Mouse (Mus musculus): ENCODE data around the gene Cdk7. TPM values are rescaled to one million over a fixed set of nuclear protein-coding genes. Genes with fewer than 3 reads are reported as not detected.
"Not testable (repeated sequence)": the region's sequence is repeated elsewhere in the genome, so short reads cannot be mapped to it uniquely, and the experiment has no call there.

Gene Cdk7
- total and polyA plus RNA-seq, 3 experiments, result 29.4 to 56.9 (median 47.8) TPM

GRCm38 (mm10) chr13:100730153-100730860 lies 432 bp downstream of the Cdk7 start:
- H3K27ac ChIP-seq (ENCODE audit: insufficient read depth, low read depth), result peak overlapping the region; percentile 3; the same call in 1 of the 2 replicates
- peak; percentile 25 for DNase-seq (ENCODE audit: extremely low read depth)
- H3K9me3 ChIP-seq (replicated peaks; ENCODE audit: low read length), result no peaks in the 10 kb centered on the region
- peaks cover 36% of the 10 kb centered on the region for H3K79me2 ChIP-seq (replicated peaks; ENCODE audit: control insufficient read depth, extremely low read depth, insufficient read depth, poor library complexity, severe bottlenecking)
- H3K4me3 ChIP-seq (replicated peaks in 1 of 3; ENCODE audit: low read depth in 2 of 3, low read length in 2 of 3, poor library complexity in 1 of 3), result peak overlapping the region; percentile 81 to 100 (median 82)
- H3K4me1 ChIP-seq (ENCODE audit: control insufficient read depth in 1 of 2, insufficient read depth in 2 of 2), result peaks cover 0 to 14% of the 10 kb centered on the region in 2 experiments; a peak in 2 of 4 replicates
- peak overlapping the region; percentile 93 for H3K4me2 ChIP-seq (ENCODE audit: insufficient read depth, low read depth, poor library complexity, severe bottlenecking)
- H3K9ac ChIP-seq (ENCODE audit: insufficient read depth, low read depth), result peak overlapping the region; percentile 95
- H3K27me3 ChIP-seq (replicated peaks), result no peaks in the 10 kb centered on the region
- dilution Hi-C loops (cut with MboI; ENCODE audit: extremely low pct_ligation_motif_present, extremely low pct_unique_long_range_greater_than_20kb, low sequenced_read_pairs) (no loop called here), in situ Hi-C loops (cut with MboI; ENCODE audit: low pct_ligation_motif_present, low pct_unique_long_range_greater_than_20kb, low sequenced_read_pairs) (no loop called here)
- H3K36me3 ChIP-seq (replicated peaks in 1 of 2; ENCODE audit: control insufficient read depth in 1 of 2, insufficient read depth in 1 of 2, low read length in 1 of 2), result peaks cover 11 to 30% of the 10 kb centered on the region in 2 experiments
- TF ChIP-seq NELFE (IDR thresholded peaks at IDR 0.05; ENCODE audit: low read depth, low read length) (no peak), UBTF (IDR thresholded peaks at IDR 0.05; ENCODE audit: low read depth, low read length) (no peak), POLR2AphosphoS2 (IDR thresholded peaks at IDR 0.05; ENCODE audit: low read depth, low read length) (no peak), ETS1 (conservative IDR thresholded peaks at IDR 0.05; ENCODE audit: low read depth, low read length) (no peak), TCF12 (IDR thresholded peaks at IDR 0.05; ENCODE audit: low read depth, low read length) (no peak), CHD2 (IDR thresholded peaks at IDR 0.05; ENCODE audit: low read length) (no peak), JUND (conservative IDR thresholded peaks at IDR 0.05; ENCODE audit: low read depth, low read length) (no peak), MEF2A (IDR thresholded peaks at IDR 0.05; ENCODE audit: borderline replicate concordance, low read depth, low read length) (no peak), TBP (conservative IDR thresholded peaks at IDR 0.05; ENCODE audit: low read depth, low read length) (no peak), RCOR1 (conservative IDR thresholded peaks at IDR 0.05; ENCODE audit: low read depth, low read length) (no peak), IRF4 (IDR thresholded peaks at IDR 0.05; ENCODE audit: low read depth, low read length) (no peak), CTCF (conservative IDR thresholded peaks at IDR 0.05 in 1 of 2, IDR thresholded peaks at IDR 0.05 in 1 of 2; ENCODE audit: low read depth in 2 of 2, low read length in 2 of 2) (no peak), E2F4 (IDR thresholded peaks at IDR 0.05; ENCODE audit: insufficient replicate concordance, low read depth, low read length) (no peak), GABPA (IDR thresholded peaks at IDR 0.05; ENCODE audit: insufficient replicate concordance, low read depth, low read length) (no peak), CHD1 (IDR thresholded peaks at IDR 0.05; ENCODE audit: low read depth, low read length) (no peak)

- H3K79me2 ChIP-seq (replicated peaks; ENCODE audit: control insufficient read depth, extremely low read depth, insufficient read depth, poor library complexity, severe bottlenecking), result peaks cover 48% of the 10 kb centered on the region
- dilution Hi-C loops (cut with MboI; ENCODE audit: extremely low pct_ligation_motif_present, extremely low pct_unique_long_range_greater_than_20kb, low sequenced_read_pairs); H3K27me3 ChIP-seq (replicated peaks); in situ Hi-C loops (cut with MboI; ENCODE audit: low pct_ligation_motif_present, low pct_unique_long_range_greater_than_20kb, low sequenced_read_pairs); DNase-seq (ENCODE audit: extremely low read depth); H3K9ac ChIP-seq (ENCODE audit: insufficient read depth, low read depth); H3K27ac ChIP-seq (ENCODE audit: insufficient read depth, low read depth); H3K4me3 ChIP-seq (replicated peaks in 1 of 3; ENCODE audit: low read depth in 2 of 3, low read length in 2 of 3, poor library complexity in 1 of 3); H3K4me2 ChIP-seq (ENCODE audit: insufficient read depth, low read depth, poor library complexity, severe bottlenecking); H3K9me3 ChIP-seq (replicated peaks; ENCODE audit: low read length): not testable (repeated sequence)
- peaks cover 0 to 14% of the 10 kb centered on the region in 2 experiments; a peak in 2 of 4 replicates for H3K4me1 ChIP-seq (ENCODE audit: control insufficient read depth in 1 of 2, insufficient read depth in 2 of 2)
- peaks cover 15 to 37% of the 10 kb centered on the region in 2 experiments for H3K36me3 ChIP-seq (replicated peaks in 1 of 2; ENCODE audit: control insufficient read depth in 1 of 2, insufficient read depth in 1 of 2, low read length in 1 of 2)
- TF ChIP-seq CTCF (conservative IDR thresholded peaks at IDR 0.05 in 1 of 2, IDR thresholded peaks at IDR 0.05 in 1 of 2; ENCODE audit: low read depth in 2 of 2, low read length in 2 of 2), result 0 out of 4 replicates have a peak, but pooled peaks of 1 of the 2 experiments have one; percentile 2
Measured at GRCm38 (mm10) chr13:100728530-100728929, 2.2 kb downstream of the Cdk7 start.

All from CH12.LX (cell line).